Mouse (Mus musculus) erythroblast, embryonic 14.5 days (primary cell): ENCODE measurements around the gene Pdk2.

Experiments
- GATA1 ChIP-seq: IDR thresholded peaks from 2 replicates; pipeline ENCODE4 v1.6.1; 2012; ENCODE audit warnings: low read length, inconsistent platforms, mixed read lengths
- TAL1 ChIP-seq: IDR thresholded peaks from 3 replicates; pipeline ENCODE4 v1.6.1; 2012; ENCODE audit warnings: low read length, inconsistent platforms, mixed read lengths

DNA sequence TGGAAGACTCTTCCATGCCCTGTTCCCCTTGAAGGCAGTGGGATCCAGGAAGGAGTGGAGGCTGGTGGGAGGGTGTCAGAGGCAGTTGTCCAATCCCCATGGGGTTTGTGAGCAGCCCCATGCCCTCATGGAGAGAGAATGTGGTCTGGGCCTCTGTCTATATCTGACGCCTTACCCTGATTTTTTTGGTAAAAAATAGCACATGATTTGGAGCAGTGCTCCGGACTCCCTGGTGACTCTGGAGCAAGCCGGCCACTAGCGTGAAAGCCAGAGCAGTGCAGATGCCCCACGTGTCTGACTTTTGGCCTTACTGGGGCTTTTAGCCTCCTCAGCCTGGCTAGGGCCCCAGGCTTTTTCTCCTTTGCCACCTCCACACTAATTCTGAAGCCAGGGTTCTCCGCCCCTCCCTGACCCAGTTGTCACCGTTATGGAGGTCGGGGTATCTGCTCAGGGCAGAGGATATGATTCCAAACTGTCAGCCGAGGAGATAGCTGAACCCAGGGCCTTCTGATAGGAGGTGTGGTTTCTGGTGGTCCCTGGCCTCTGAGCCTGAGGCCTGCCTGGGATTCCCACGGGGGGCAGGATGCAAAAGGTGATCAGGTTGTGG lies 46.8 kb downstream of the Pdk2 start:
- TF ChIP-seq TAL1 (no peak), GATA1 (no peak)
